ENCODE assay signal across 1 mouse cellular context in genomic region chr17:35045807-35046680, GRCm38 (mm10).
TF ChIP-seq lines count a peak whose summit lies in the region.

No protein-coding gene starts in this region.

TF ChIP-seq in CH12.LX, 34 proteins besides CTCF, POLR2A, EP300 and RAD21:
- TF ChIP-seq ZNF384 (IDR thresholded peaks at IDR 0.05; ENCODE audit: low read depth, low read length) = no peak
- TF ChIP-seq USF1 (IDR thresholded peaks at IDR 0.05; ENCODE audit: low read depth, low read length) = no peak
- peak; percentile 20; the same call in 1 of the 2 replicates for TF ChIP-seq TCF12 (IDR thresholded peaks at IDR 0.05; ENCODE audit: low read depth, low read length)
- TF ChIP-seq CHD1 (IDR thresholded peaks at IDR 0.05; ENCODE audit: low read depth, low read length) = no peak
- TF ChIP-seq NRF1 (IDR thresholded peaks at IDR 0.05; ENCODE audit: low read depth, low read length) = no peak
- peak; percentile 59 for TF ChIP-seq NELFE (IDR thresholded peaks at IDR 0.05; ENCODE audit: low read depth, low read length)
- TF ChIP-seq SIN3A (IDR thresholded peaks at IDR 0.05; ENCODE audit: low read length) = peak; percentile 8; the same call in 1 of the 2 replicates
- peak; percentile 15; the same call in 1 of the 2 replicates for TF ChIP-seq ZMIZ1 (IDR thresholded peaks at IDR 0.05; ENCODE audit: low read depth, low read length)
